In the genomic region with DNA sequence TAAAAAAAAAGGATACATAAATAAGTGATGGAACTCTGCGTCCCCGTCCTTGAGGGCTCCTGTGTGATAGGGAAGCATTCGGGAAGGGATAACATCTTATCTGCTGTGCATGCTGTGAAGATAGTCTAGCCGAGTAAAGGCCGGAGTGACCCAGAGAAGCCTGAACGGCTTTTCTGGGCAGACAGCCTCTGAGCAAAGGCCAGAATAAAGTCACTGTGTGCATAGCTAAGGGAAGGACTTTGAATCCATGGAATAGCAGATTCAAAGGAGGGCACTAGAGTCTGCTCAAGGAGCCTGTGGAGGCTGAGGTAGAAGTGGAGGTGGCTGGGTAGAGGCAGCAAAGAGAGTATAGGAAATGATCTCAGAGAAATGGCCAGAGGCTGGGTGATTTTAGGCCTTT, we compare ENCODE assay signal across 12 mouse cellular contexts. TPM values are rescaled to one million over a fixed set of nuclear protein-coding genes. Genes with fewer than 3 reads are reported as not detected.
A peak's percentile ranks its signal among the peaks of the same experiment; 100 is the strongest.
DNase-seq lines count a peak whose midpoint lies in the region; ATAC-seq and TF ChIP-seq lines count a peak whose summit lies in the region.
"Had no signal": no experiment of that assay in that cellular context is flagged by ENCODE, and none has a peak within 500 bp of the region (broad histone marks: within the 10 kb centered on the region; RNA-seq: fewer than 3 reads in every experiment).

No protein-coding gene starts in this region.

- peak overlapping the region; percentile 61; the same call in 1 of the 2 replicates for H3K27ac ChIP-seq in heart, adult 2 months
- H3K27ac ChIP-seq in kidney, embryonic 14.5 days (ENCODE audit: low read depth, low read length): peak overlapping the region; percentile 93
- peak overlapping the region; percentile 94 for H3K27ac ChIP-seq in embryonic facial prominence, embryonic 12.5 days
- peak overlapping the region; percentile 92 for H3K27ac ChIP-seq in limb, embryonic 12.5 days

- no peak overlapping the region for H3K4me2 ChIP-seq in kidney, embryonic 14.5 days (replicated peaks; ENCODE audit: low read depth, low read length)
- H3K4me2 ChIP-seq in embryonic facial prominence, embryonic 12.5 days (replicated peaks): no peak overlapping the region
- no peak overlapping the region for H3K4me2 ChIP-seq in limb, embryonic 12.5 days

- peaks cover 13% of the 10 kb centered on the region for H3K4me1 ChIP-seq in heart, adult 2 months (ENCODE audit: control insufficient read depth, insufficient read depth, low read length)
- H3K4me1 ChIP-seq in kidney, embryonic 14.5 days (ENCODE audit: control insufficient read depth, insufficient read depth, low read length): peaks cover 18% of the 10 kb centered on the region; the same call in 1 of the 2 replicates
- H3K4me1 ChIP-seq in embryonic facial prominence, embryonic 12.5 days: peaks cover 26% of the 10 kb centered on the region
- H3K4me1 ChIP-seq in limb, embryonic 12.5 days (replicated peaks): peaks cover 23% of the 10 kb centered on the region

- no peaks in the 10 kb centered on the region for H3K9me3 ChIP-seq in kidney, embryonic 14.5 days (ENCODE audit: control insufficient read depth, low read length)
- no peaks in the 10 kb centered on the region for H3K9me3 ChIP-seq in embryonic facial prominence, embryonic 12.5 days
- H3K9me3 ChIP-seq in limb, embryonic 12.5 days: no peaks in the 10 kb centered on the region

- no peak for ATAC-seq in kidney, embryonic 14.5 days (ENCODE audit: low FRiP score, low TSS enrichment)
- no peak for ATAC-seq in embryonic facial prominence, embryonic 12.5 days (ENCODE audit: insufficient number of reproducible peaks, insufficient read depth, low FRiP score, low TSS enrichment)
- ATAC-seq in limb, embryonic 12.5 days (ENCODE audit: insufficient number of reproducible peaks, insufficient read depth, low FRiP score, low TSS enrichment, low read depth): no peak

- WGBS in heart, adult 2 months: 59% methylated on average over 6 of the region's 6 CpGs
- WGBS in kidney, embryonic 14.5 days: 77% methylated on average over 6 of the region's 6 CpGs
- WGBS in embryonic facial prominence, embryonic 12.5 days: 88% methylated on average over 6 of the region's 6 CpGs
- 91% methylated on average over 6 of the region's 6 CpGs for WGBS in limb, embryonic 12.5 days

- DNase-seq in heart, adult 2 months: no peak
- no peak for DNase-seq in heart, postnatal 25 days (ENCODE audit: low spot score)
- no peak for DNase-seq in kidney, adult 18-20 months
- no peak for DNase-seq in MN1 (ENCODE audit: low spot score)
- no peak for DNase-seq in cerebellum, postnatal 14 days
- DNase-seq: adrenal gland, adult 8-10 months; cerebellum, adult 11-12 months; layer of hippocampus, postnatal 36 days; lung, adult 18-20 months had no signal

- TF ChIP-seq CTCF in heart, adult 2 months (IDR thresholded peaks at IDR 0.05): no peak

- intact Hi-C loops in heart, adult 2 months (cut with DNase I): no loop called here
- intact Hi-C loops in heart, postnatal 25 days (cut with DNase I): no loop called here

- H3K27me3 ChIP-seq in heart, adult 2 months (ENCODE audit: control insufficient read depth, insufficient read depth, low read length): no peaks in the 10 kb centered on the region
- H3K27me3 ChIP-seq in kidney, embryonic 14.5 days (ENCODE audit: control insufficient read depth, insufficient read depth, low read length): no peaks in the 10 kb centered on the region
- no peaks in the 10 kb centered on the region for H3K27me3 ChIP-seq in embryonic facial prominence, embryonic 12.5 days
- no peaks in the 10 kb centered on the region for H3K27me3 ChIP-seq in limb, embryonic 12.5 days

- no peak for TF ChIP-seq POLR2A in heart, adult 2 months (IDR thresholded peaks at IDR 0.05; ENCODE audit: insufficient read depth, low read depth, low read length)

- H3K79me2 ChIP-seq in heart, adult 2 months (replicated peaks; ENCODE audit: control insufficient read depth, insufficient read depth, low read length): no peaks in the 10 kb centered on the region

- H3K4me3 ChIP-seq in heart, adult 2 months: no peak overlapping the region
- H3K4me3 ChIP-seq in kidney, embryonic 14.5 days (ENCODE audit: low read length): no peak overlapping the region
- H3K4me3 ChIP-seq in embryonic facial prominence, embryonic 12.5 days: no peak overlapping the region
- H3K4me3 ChIP-seq in limb, embryonic 12.5 days (replicated peaks): no peak overlapping the region

- H3K36me3 ChIP-seq in heart, adult 2 months (ENCODE audit: control insufficient read depth, insufficient read depth, low read length): peaks cover 4% of the 10 kb centered on the region
- peaks cover 2% of the 10 kb centered on the region; the same call in 1 of the 2 replicates for H3K36me3 ChIP-seq in kidney, embryonic 14.5 days (ENCODE audit: control insufficient read depth, insufficient read depth, low read length)
- H3K36me3 ChIP-seq in embryonic facial prominence, embryonic 12.5 days: 0 out of 2 replicates have a peak, but pooled peaks cover 2% of the 10 kb centered on the region
- peaks cover 13% of the 10 kb centered on the region for H3K36me3 ChIP-seq in limb, embryonic 12.5 days

- TF ChIP-seq EP300 in heart, adult 2 months (IDR thresholded peaks at IDR 0.05; ENCODE audit: insufficient read depth, low read depth, low read length): no peak

- no peak overlapping the region for H3K9ac ChIP-seq in heart, adult 2 months (ENCODE audit: low read depth, low read length)
- no peak overlapping the region for H3K9ac ChIP-seq in kidney, embryonic 14.5 days (ENCODE audit: low read depth, low read length)
- H3K9ac ChIP-seq in embryonic facial prominence, embryonic 12.5 days: no peak overlapping the region
- no peak overlapping the region for H3K9ac ChIP-seq in limb, embryonic 12.5 days (replicated peaks)

RNA-seq across cellular contexts. Expression of gene Mapkbp1, which starts 22.3 kb away (rescaled TPM):
- total RNA-seq in heart, adult 2 months (2021): 1 to 10 TPM; 7.7 to 8.0 TPM
- 8.1 and 11.0 TPM in 2 replicates for polyA plus RNA-seq in heart, adult 2 months (2012; rRNA removed)
- 1 to 10 TPM; 8.4 to 9.1 TPM for total RNA-seq in heart, postnatal 25 days (2021)
- 2.8 and 4.0 TPM in 2 replicates for polyA plus RNA-seq in kidney, embryonic 14.5 days (2014; fragmentation: Nextera tagmentation; extraction: Ambion mirVana)
- polyA plus RNA-seq in embryonic facial prominence, embryonic 12.5 days (2016; fragmentation: Nextera tagmentation; extraction: Ambion mirVana): 3.9 and 4.0 TPM in 2 replicates
- polyA plus RNA-seq in limb, embryonic 12.5 days (2016; fragmentation: Nextera tagmentation; extraction: Ambion mirVana): 3.4 and 4.9 TPM in 2 replicates

RNA-seq across cellular contexts. Expression of gene Jmjd7, which starts 32.4 kb away (rescaled TPM):
- total RNA-seq in heart, adult 2 months (2021): 1 to 10 TPM; 6.3 to 7.4 TPM
- polyA plus RNA-seq in heart, adult 2 months (2012; rRNA removed): 6.4 and 14.6 TPM in 2 replicates
- total RNA-seq in heart, postnatal 25 days (2021): 1 to 10 TPM; 7.1 to 9.1 TPM
- polyA plus RNA-seq in kidney, embryonic 14.5 days (2014; fragmentation: Nextera tagmentation; extraction: Ambion mirVana): 22.2 and 26.3 TPM in 2 replicates
- polyA plus RNA-seq in embryonic facial prominence, embryonic 12.5 days (2016; fragmentation: Nextera tagmentation; extraction: Ambion mirVana): 19.0 and 24.1 TPM in 2 replicates
- 21.1 and 24.3 TPM in 2 replicates for polyA plus RNA-seq in limb, embryonic 12.5 days (2016; fragmentation: Nextera tagmentation; extraction: Ambion mirVana)

RNA-seq across cellular contexts. Expression of gene Gm28042, which starts 32.5 kb away (rescaled TPM):
- total RNA-seq in heart, adult 2 months (2021): under 1 TPM; 0.55 to 0.77 TPM
- 2.2 and 6.2 TPM in 2 replicates for polyA plus RNA-seq in heart, adult 2 months (2012; rRNA removed)
- under 1 TPM; 0.81 TPM for total RNA-seq in heart, postnatal 25 days (2021)
- 3.5 and 3.7 TPM in 2 replicates for polyA plus RNA-seq in kidney, embryonic 14.5 days (2014; fragmentation: Nextera tagmentation; extraction: Ambion mirVana)
- polyA plus RNA-seq in embryonic facial prominence, embryonic 12.5 days (2016; fragmentation: Nextera tagmentation; extraction: Ambion mirVana): 6.1 and 6.4 TPM in 2 replicates
- 4.6 and 5.0 TPM in 2 replicates for polyA plus RNA-seq in limb, embryonic 12.5 days (2016; fragmentation: Nextera tagmentation; extraction: Ambion mirVana)

RNA-seq across cellular contexts. Expression of gene Pla2g4b, which starts 38.4 kb away (rescaled TPM):
- 1 to 10 TPM; 1.6 to 1.9 TPM for total RNA-seq in heart, adult 2 months (2021)
- polyA plus RNA-seq in heart, adult 2 months (2012; rRNA removed): 3.3 and 4.1 TPM in 2 replicates
- 1 to 10 TPM; 1.7 to 2.8 TPM for total RNA-seq in heart, postnatal 25 days (2021)
- polyA plus RNA-seq in kidney, embryonic 14.5 days (2014; fragmentation: Nextera tagmentation; extraction: Ambion mirVana): 1.3 and 1.5 TPM in 2 replicates
- 2.4 and 3.7 TPM in 2 replicates for polyA plus RNA-seq in embryonic facial prominence, embryonic 12.5 days (2016; fragmentation: Nextera tagmentation; extraction: Ambion mirVana)
- polyA plus RNA-seq in limb, embryonic 12.5 days (2016; fragmentation: Nextera tagmentation; extraction: Ambion mirVana): 3.7 and 3.8 TPM in 2 replicates
